Mouse (Mus musculus) left cerebral cortex, adult 2 months (tissue): ENCODE data around the gene Lrrc8b. TPM values are rescaled to one million over a fixed set of nuclear protein-coding genes. Genes with fewer than 3 reads are reported as not detected.

Source experiments
- DNase-seq, 2 experiments: peaks; one replicate each; pipeline ENCODE4 v3.0.0; 2021 to 2022; ENCODE audit warnings: low spot score in 2 of 2, mixed read lengths in 1 of 2; ENCODE audit errors: extremely low spot score in 1 of 2
- H3K27ac ChIP-seq: fragments of 200-600 bp; 2 replicates; pipeline ENCODE4 v1.8.1; 2022
- H3K4me3 ChIP-seq: fragments of 200-600 bp; 2 replicates; pipeline ENCODE4 v1.8.1; 2022
- CTCF ChIP-seq: fragments of 200-600 bp; IDR thresholded peaks from 2 replicates; pipeline ENCODE4 v1.8.1; 2022; ENCODE audit warnings: antibody characterized with exemption, mild to moderate bottlenecking, moderate library complexity
- intact Hi-C: fragments of 180-260 bp; cut with DNase I; formaldehyde crosslinking; loops from one replicate; pipeline ENCODE4 v1.15.1; 2025
- total RNA-seq, 2 experiments: library from RNA; stranded (reverse); gene quantifications; 2 replicates each; pipeline ENCODE4 v1.2.3; 2021

Gene Lrrc8b
- total RNA-seq, 2 experiments from 2014 or later, result 90.1 to 90.6 TPM

GRCm38 (mm10) chr5:105523452-105523851 is 107.9 kb downstream of the Lrrc8b start:
- TF ChIP-seq CTCF, result no peak
- intact Hi-C loops, result no loop called here
- Histone ChIP-seq H3K4me3 (peak overlapping the region; percentile 11; the same call in 1 of the 2 replicates), H3K27ac (no peak overlapping the region)
- DNase-seq, result no peak

- intact Hi-C loops, result no loop called here
- no peak overlapping the region for H3K4me3 ChIP-seq
- DNase-seq, result no peak
- TF ChIP-seq CTCF, result no peak
- H3K27ac ChIP-seq, result no peak overlapping the region
These were observed 109.4 kb downstream of the Lrrc8b start for GRCm38 (mm10) chr5:105525004-105525403.

GRCm38 (mm10) chr5:105526107-105526645 is 110.6 kb downstream of the Lrrc8b start:
- no peak overlapping the region for H3K27ac ChIP-seq
- intact Hi-C loops, result no loop called here
- TF ChIP-seq CTCF, result no peak

GRCm38 (mm10) chr5:105526766-105527165 is 111.2 kb downstream of the Lrrc8b start:
- Histone ChIP-seq H3K4me3 (no peak overlapping the region), H3K27ac (no peak overlapping the region)
- DNase-seq, result no peak
- intact Hi-C loops, result no loop called here
- TF ChIP-seq CTCF, result no peak

More at GRCm38 (mm10) chr5:105526107-105526645, 110.6 kb downstream of the Lrrc8b start:
- H3K4me3 ChIP-seq, result no peak overlapping the region
- no peak for DNase-seq

GRCm38 (mm10) chr5:105527477-105528331 is 112.1 kb downstream of the Lrrc8b start:
- intact Hi-C loops, result no loop called here
- no peak overlapping the region for H3K4me3 ChIP-seq
- no peak for DNase-seq
- no peak overlapping the region for H3K27ac ChIP-seq
- TF ChIP-seq CTCF, result no peak

- intact Hi-C loops, result no loop called here
- no peak for TF ChIP-seq CTCF
These were observed 115.0 kb downstream of the Lrrc8b start for GRCm38 (mm10) chr5:105530576-105530975.

GRCm38 (mm10) chr5:105535186-105535585 is 119.6 kb downstream of the Lrrc8b start:
- H3K27ac ChIP-seq, result no peak overlapping the region
- H3K4me3 ChIP-seq, result no peak overlapping the region
- no peak for DNase-seq
- intact Hi-C loops, result no loop called here
- TF ChIP-seq CTCF, result no peak

More at GRCm38 (mm10) chr5:105530576-105530975, 115.0 kb downstream of the Lrrc8b start:
- no peak for DNase-seq
- Histone ChIP-seq H3K27ac (no peak overlapping the region), H3K4me3 (no peak overlapping the region)

- DNase-seq, result no peak
- no peak for TF ChIP-seq CTCF
- no peak overlapping the region for H3K4me3 ChIP-seq
- intact Hi-C loops, result no loop called here
- no peak overlapping the region for H3K27ac ChIP-seq
These were observed 120.6 kb downstream of the Lrrc8b start for GRCm38 (mm10) chr5:105536172-105536571.

GRCm38 (mm10) chr5:105537101-105537723 is 121.6 kb downstream of the Lrrc8b start:
- no peak for TF ChIP-seq CTCF
- DNase-seq, result no peak
- H3K4me3 ChIP-seq, result no peak overlapping the region
- H3K27ac ChIP-seq, result no peak overlapping the region
- intact Hi-C loops, result no loop called here

Other genes starting within 250 kb of the Lrrc8b start
- gene Gbp10, start 176.2 kb upstream of the Lrrc8b start, total RNA-seq, result not detected
- gene Gm43302, start 122.1 kb upstream of the Lrrc8b start, total RNA-seq, result not detected
- under 1 TPM; 0.84 to 0.95 TPM for gene Gbp6, start 122.1 kb upstream of the Lrrc8b start, total RNA-seq
- 10 to 100 TPM; 32.7 to 37.5 TPM for gene Lrrc8c, start 103.6 kb downstream of the Lrrc8b start, total RNA-seq